Mouse (Mus musculus) spleen, postnatal 10 days (tissue): ENCODE data around the gene Rgs16.

Experiments
- DNase-seq, 2 experiments: peaks; one replicate each; pipeline ENCODE4 v3.0.0; 2021 to 2022; ENCODE audit warnings: low spot score in 2 of 2

Rgs16 gene

GRCm38 (mm10) chr1:153740145-153740544 lies at the start of gene Rgs16:
Rgs16 (plus strand) TSS chr1:153740349.
- DNase-seq: peak; percentile 29 to 80

DNA sequence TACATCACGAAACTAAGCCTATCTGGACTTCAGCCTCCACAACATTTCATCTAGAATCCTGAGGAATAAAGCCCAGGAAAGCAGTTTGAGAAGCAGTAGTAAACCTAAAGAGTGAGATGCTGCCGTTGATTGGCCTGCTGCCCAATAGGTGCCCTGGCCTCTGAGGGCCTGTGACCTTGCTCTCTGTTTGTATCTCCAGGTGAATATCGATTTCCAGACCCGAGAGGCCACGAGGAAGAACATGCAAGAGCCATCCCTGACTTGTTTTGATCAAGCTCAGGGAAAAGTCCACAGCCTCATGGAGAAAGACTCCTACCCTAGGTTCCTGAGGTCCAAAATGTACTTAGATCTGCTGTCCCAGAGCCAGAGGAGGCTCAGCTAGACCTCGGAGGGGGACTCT lies 47.6 kb upstream of the Rgs16 start:
- DNase-seq: no peak

DNA sequence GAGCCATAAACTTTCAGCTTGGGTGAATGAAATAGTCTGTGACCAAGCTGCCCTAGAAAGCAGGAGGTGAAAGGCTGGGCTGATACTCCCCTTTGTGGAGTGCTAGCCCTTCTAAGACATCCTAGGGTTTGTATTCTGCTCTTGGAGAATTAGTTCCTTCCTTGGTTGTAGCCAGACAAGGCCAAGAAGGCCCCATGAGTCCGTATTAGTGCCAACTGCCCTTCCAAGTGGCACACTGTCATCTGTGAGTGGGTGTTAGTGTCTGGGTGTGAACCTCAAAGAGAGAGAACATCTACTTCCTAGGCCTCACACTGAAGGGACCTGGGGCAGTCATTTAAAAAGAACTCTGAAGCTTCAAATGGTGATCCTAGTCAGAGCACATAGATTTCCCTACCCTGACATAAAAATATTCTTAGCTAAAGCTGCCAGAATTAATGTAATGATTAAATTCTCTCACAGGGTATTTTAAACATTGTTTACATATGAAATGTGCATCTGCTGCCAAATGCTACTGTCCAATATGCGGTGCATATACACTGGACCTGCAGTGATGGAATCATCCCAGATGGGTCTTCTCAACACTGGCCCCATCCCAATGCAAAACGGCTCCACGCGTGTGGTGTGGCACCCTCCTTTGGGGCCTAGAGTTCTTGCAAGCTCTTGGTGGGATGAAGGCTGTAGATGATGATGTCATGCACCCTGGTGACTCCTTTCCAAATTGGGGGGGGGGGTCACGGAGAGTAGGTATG lies 45.6 kb upstream of the Rgs16 start:
- DNase-seq: no peak

GRCm38 (mm10) chr1:153695398-153695797 lies 44.8 kb upstream of the Rgs16 start:
- no peak for DNase-seq

DNA sequence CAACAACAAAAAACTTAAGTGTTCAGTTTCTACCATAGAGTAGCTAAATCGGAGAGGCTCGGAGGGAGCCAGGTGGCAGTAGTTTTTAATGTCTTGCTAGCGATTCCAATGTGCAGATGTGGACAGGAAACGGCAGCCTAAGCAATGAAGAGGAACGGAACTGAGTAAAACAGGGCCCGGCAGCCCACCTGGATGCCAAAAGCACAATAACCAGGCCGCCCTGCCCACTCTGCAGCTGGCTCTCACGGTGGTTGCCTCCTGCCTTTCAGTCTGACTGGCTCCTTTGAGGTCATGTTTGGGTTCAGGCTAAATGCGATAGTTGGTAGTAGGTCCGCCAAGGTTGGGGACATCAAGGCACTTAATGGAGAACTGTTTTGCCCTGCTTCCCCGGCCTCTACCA lies 44.1 kb upstream of the Rgs16 start:
- peak in 1 of 2 experiments; percentile 56 for DNase-seq

DNA sequence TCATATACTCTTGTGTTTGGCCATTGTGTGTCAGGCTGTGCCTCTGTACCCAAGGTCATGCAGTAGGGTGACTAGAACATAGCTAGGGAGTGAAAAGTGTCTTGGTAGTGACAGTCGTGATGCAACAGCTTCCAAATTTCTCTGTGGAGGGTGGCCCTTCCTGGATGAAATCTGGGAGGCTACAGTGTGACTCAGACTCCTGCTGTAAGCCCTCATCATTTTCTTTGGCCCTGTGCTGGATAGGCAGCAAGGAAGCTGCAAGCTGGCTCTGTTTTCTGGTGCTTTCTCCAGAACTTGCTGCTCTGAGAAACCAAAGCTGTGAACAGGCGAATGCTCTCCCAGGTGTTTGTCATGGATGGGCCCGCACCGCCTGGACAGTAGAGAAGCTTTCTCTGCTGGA lies 43.6 kb upstream of the Rgs16 start:
- no peak for DNase-seq

GRCm38 (mm10) chr1:153697581-153698251 lies 42.4 kb upstream of the Rgs16 start:
- no peak for DNase-seq

DNA sequence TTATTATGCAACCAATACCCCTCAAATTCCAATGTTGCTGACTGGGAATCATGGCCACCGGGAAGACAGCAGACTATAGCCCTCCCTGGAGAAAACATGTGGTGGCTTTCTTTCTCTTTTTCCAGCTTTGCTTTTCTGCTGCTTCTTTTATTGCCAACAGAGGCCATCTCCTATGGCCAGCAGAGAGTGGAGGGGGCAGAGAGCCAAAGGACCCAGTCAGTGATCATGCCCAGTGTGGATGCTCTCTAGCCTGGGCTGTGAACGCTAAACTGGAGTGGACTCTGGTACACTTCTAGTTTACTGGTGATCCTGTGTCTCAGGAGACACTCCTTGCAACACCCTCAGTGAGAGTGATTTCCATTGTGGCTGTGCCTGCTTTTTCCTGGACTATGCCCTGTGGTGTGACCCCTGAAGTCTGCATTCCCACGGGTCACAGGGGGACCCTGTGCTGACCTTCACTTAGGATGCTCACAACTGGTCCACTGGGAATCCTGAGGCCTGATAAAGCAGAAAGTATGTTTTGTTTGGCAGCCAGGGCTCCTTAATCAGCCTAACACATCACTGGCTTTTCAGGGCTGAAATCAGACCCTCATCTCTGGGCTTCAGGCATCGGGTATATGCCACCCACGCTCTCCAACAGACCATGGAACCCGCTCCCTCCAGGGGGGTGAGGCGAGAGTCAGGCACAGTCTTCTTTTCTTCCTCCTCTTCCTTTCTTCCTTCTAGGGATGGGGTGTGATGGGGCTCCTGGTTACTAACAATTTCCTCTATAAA lies 41.7 kb upstream of the Rgs16 start:
- no peak for DNase-seq

GRCm38 (mm10) chr1:153700448-153701063 lies 39.6 kb upstream of the Rgs16 start:
- no peak for DNase-seq

GRCm38 (mm10) chr1:153701461-153701860 lies 38.7 kb upstream of the Rgs16 start:
- DNase-seq: no peak

- DNase-seq: no peak
Observed at GRCm38 (mm10) chr1:153702166-153702852, 37.8 kb upstream of the Rgs16 start.

GRCm38 (mm10) chr1:153702853-153703410 lies 37.2 kb upstream of the Rgs16 start:
- DNase-seq: no peak

DNA sequence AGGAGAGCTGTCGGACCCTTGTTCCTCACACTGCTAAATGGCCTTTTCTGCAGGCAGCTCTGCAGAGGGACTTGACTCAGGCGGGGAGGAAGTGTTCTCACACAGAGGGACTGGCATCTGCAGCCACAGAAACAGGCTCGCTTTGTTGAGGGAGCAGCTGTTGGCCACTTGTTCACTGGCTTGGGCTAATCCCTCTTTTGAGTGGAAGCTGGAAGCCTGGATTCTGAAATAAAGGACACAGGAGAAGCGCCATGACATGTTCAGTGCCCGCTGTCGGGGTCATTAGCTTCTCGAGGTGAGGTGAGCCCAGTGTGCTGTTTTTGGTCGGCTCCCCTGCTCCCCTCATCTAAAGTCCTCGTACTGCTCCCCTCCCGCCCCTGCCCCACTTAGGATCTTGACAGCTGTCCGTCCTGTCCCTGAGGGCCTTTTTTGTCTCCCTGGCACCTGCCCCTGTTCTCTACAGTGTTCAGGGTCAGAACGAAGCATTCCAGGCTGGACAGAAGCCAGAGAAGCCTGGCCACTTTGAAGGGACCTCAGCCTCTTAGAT lies 36.6 kb upstream of the Rgs16 start:
- DNase-seq: no peak

DNA sequence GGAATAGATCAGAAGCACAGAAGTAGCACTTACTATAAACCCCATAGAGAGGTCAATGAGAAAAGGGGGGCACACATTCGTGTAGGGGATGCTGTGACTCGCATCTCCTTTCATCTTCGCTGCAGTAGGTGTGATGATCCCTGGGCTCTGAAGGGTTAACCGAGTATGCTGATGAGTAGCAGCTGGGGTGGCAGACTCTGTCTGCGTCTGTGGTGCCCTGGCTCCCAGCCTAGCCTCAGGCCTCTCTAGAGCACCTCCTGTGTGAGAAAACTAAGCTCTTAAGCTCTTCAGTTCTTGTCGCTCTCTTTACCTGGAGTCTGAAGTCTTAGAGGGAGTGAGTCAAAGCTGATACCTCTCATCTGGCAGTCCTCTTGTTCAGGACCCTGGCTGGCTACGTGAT lies 36.0 kb upstream of the Rgs16 start:
- DNase-seq: no peak

DNA sequence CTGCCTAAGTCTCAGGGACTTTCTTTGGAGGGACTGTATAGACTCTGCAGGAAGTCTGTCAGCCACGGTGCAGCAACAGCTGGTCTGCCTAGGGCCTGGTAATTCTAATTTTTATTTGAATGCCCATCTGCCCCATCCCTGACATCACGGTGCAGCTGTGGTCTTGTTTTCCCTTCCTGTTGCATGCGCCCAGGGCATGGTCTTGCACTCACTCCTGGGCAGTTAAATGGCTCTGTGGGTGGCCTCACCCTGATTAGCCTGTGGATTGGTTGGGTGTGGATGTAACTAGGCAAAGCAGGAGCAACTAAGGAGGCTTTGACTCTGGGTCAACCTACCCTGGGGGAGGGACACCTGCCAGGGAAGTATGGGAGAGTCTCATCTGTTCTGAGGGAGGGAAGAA lies 35.2 kb upstream of the Rgs16 start:
- no peak for DNase-seq

DNA sequence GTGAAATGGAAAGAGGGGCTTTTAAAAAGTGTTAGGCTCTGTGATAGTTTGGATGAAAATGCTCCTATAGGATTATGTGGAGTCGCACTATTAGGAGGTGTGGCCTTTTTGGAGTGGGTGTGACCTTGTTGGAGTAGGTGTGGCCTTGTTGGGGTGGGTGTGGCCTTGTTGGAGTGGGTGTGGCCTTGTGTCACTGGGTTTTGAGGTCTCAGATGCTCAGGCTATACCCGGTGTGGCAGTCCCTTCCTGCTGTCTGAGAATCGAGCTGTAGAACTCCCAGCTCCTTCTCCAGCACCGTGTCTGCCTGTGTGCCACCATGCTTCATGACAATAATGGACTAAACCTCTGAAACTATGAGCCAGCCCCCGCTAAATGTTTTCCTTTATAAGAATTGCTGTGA lies 31.5 kb upstream of the Rgs16 start:
- DNase-seq: no peak

- DNase-seq: no peak
Observed at GRCm38 (mm10) chr1:153709451-153709850, 30.7 kb upstream of the Rgs16 start.

DNA sequence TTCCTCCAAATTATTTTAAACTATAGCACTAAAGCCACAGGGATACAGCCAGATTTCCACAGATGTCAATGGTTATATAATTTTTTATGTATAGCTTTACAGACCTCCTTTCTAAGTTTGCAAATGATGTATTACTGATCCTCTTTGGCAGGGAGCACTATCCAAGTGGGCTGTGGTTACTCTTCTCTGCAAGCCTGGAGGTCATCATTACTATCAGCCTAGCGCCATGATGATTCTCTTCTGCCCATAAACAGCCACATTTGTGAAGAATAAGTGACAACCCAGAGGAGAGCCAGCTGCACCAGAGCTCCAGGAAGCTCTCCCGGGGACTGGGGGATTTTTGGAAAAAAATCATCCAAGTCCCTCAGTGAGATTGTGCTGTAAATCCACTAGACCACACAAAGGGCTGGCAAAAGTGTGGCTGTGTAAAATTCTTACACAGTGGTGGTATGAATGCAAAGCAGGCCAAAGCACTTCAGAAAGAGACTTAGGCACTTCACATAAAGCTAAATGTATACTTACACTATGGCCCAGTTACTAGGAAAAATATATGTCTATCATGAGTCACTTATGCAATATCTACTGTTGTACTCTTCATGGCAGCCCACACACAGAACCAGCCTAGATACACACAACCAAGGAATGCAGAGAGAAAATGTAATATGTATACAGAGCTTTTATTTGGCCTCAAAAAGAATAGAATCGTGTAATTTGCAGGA lies 28.4 kb upstream of the Rgs16 start:
- DNase-seq: no peak

- no peak for DNase-seq
Observed at GRCm38 (mm10) chr1:153712633-153713032, 27.5 kb upstream of the Rgs16 start.

GRCm38 (mm10) chr1:153717990-153718389 lies 22.2 kb upstream of the Rgs16 start:
- no peak for DNase-seq
